Mouse (Mus musculus): Measurements from ENCODE around the gene Snx3.
A peak's percentile ranks its signal among the peaks of the same experiment; 100 is the strongest.

Gene Snx3

DNA sequence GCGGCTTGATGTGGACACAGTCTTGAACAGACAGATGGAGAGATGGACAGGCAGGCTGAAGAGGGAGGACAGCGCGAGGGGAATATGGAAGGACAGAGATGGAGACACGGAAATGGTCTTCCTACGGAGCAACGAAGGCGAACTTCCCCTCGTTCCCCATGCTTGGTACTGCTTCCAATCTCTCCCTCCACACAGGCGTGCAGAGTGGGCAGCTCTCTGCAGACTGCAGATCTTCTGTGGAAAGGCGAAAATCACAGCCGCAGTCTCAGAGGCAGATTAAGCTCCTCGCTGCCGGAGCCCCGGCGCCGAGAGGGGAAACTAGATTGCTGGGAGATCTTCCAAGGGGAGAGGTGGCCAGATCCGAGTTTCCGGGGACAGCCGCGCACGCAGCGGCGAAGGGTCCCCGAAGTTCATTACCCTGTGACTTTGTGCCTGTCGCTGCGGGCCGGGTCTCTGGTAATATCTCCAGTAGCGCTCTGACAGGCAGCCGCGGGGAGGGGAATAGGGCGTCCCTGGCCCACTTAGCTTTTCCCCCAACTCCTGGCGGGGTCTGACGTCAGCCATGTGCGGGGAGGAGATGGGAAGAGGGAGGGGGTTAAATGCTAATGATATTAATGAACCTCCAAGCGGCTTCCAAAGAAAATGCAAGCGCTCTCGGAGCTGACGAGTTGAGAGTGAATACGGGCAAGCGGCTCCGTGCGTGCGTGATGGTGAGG is 81.5 kb downstream of the Snx3 start, which contains the start of the genes Nr2e1 and Ostm1:
Gene Nr2e1, minus strand, starts transcription at position 476 of the 716 bp plus-strand sequence.
Gene Ostm1, plus strand, starts transcription at position 666 of the 716 bp plus-strand sequence.
- Histone ChIP-seq H3K27me3 (ENCODE audit: insufficient read depth, low read length) (peaks cover 99% of the 10 kb centered on the region), H3K4me1 (replicated peaks; ENCODE audit: low read depth, low read length) (peaks cover 67% of the 10 kb centered on the region), H3K4me3 (replicated peaks; ENCODE audit: low read length) (peak within 1 kb of the TSS; percentile 66), H3K9me3 (ENCODE audit: low read length) (no peaks in the 10 kb centered on the region), H3K36me3 (ENCODE audit: insufficient read depth, low read length) (no peaks in the 10 kb centered on the region)
- no peak for TF ChIP-seq NANOG (IDR thresholded peaks at IDR 0.05; ENCODE audit: borderline replicate concordance, low read length)
- no peak for TF ChIP-seq POU5F1 (IDR thresholded peaks at IDR 0.05; ENCODE audit: borderline replicate concordance, low read length)
- TF ChIP-seq CTCF (conservative IDR thresholded peaks at IDR 0.05; ENCODE audit: low read length), result no peak

DNA sequence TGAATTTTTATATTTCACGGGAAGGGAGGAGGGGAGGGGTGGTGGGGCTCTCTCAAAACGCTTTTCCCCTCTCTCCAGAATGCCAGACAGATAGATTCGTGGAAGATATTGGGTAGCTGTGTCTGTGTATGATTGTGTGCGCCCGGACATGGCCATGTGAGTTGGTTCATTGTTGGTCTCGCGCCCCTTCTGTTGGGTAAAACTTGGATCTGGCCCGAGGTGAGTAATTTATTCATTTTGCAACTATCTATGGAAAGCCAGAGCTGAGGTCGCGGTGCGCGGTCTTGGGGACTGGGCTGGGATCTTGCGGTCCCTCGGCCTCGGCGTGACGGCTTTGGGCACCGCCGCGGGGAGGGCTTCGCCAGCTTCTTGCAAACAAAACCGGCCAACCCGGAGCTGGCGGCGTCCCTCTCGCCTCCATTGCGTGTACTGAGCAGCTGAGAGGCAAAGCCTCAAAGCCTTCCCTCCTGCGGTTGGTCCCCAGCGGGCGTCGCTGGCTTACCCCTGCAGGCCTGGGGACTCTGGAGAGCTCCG is 82.1 kb downstream of the Snx3 start:
- peak overlapping the region; percentile 66 for H3K4me3 ChIP-seq (replicated peaks; ENCODE audit: low read length)

DNA sequence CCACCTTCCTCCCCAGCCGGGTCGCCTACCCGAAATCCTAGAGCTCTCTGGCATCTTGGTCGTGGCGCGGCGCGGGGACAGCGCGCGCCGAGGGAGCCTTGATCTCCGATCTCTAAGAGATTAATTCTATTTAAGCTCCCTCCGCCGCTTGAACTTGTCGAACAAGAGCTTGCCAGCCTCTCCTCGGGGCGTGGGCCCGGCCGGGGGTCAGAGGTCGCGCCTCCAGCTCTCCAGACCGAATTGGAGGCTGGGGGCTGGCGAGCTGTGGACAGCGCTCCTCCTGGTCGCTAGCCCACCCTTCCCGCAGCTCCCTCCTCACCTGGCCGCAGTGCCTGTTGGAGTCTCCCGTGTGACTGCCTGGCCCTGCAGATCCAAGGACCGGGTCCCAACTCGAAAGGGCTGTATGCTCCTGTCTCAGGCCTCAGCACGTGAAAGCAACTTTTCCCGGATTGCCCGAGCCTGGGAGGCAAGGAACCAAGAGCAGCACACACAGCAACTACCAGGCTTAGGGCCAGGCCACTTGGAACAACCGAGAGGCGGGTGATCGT is 82.7 kb downstream of the Snx3 start:
- H3K4me1 ChIP-seq (replicated peaks; ENCODE audit: low read depth, low read length), result peaks cover 55% of the 10 kb centered on the region
- H3K27me3 ChIP-seq (ENCODE audit: insufficient read depth, low read length), result peaks cover 98% of the 10 kb centered on the region
- TF ChIP-seq NANOG (IDR thresholded peaks at IDR 0.05; ENCODE audit: borderline replicate concordance, low read length) (no peak), POU5F1 (IDR thresholded peaks at IDR 0.05; ENCODE audit: borderline replicate concordance, low read length) (no peak), CTCF (conservative IDR thresholded peaks at IDR 0.05; ENCODE audit: low read length) (no peak)
- H3K36me3 ChIP-seq (ENCODE audit: insufficient read depth, low read length), result no peaks in the 10 kb centered on the region
- peak overlapping the region; percentile 66 for H3K4me3 ChIP-seq (replicated peaks; ENCODE audit: low read length)
- no peaks in the 10 kb centered on the region for H3K9me3 ChIP-seq (ENCODE audit: low read length)

More for the DNA sequence above, 82.1 kb downstream of the Snx3 start:
- Histone ChIP-seq H3K27me3 (ENCODE audit: insufficient read depth, low read length) (peaks cover 99% of the 10 kb centered on the region), H3K36me3 (ENCODE audit: insufficient read depth, low read length) (no peaks in the 10 kb centered on the region), H3K9me3 (ENCODE audit: low read length) (no peaks in the 10 kb centered on the region), H3K4me1 (replicated peaks; ENCODE audit: low read depth, low read length) (peaks cover 60% of the 10 kb centered on the region)
- TF ChIP-seq POU5F1 (IDR thresholded peaks at IDR 0.05; ENCODE audit: borderline replicate concordance, low read length) (no peak), CTCF (conservative IDR thresholded peaks at IDR 0.05; ENCODE audit: low read length) (no peak), NANOG (IDR thresholded peaks at IDR 0.05; ENCODE audit: borderline replicate concordance, low read length) (no peak)
